Mouse (Mus musculus): ENCODE results near the gene Ache. TPM values are rescaled to one million over a fixed set of nuclear protein-coding genes. Genes with fewer than 3 reads are reported as not detected.

Ache gene
- polyA plus RNA-seq, 1 experiment from 2014 or later, result 56.7 TPM

GRCm38 (mm10) chr5:137339290-137339979, 52.1 kb downstream of the Ache start:
- H3K27ac ChIP-seq, result peak overlapping the region; percentile 91
- H3K27me3 ChIP-seq (ENCODE audit: control insufficient read depth, insufficient read depth, low read length), result no peaks in the 10 kb centered on the region
- no peaks in the 10 kb centered on the region for H3K9me3 ChIP-seq (ENCODE audit: control insufficient read depth, low read length)
- H3K9ac ChIP-seq, result peak overlapping the region; percentile 62
- H3K4me2 ChIP-seq (replicated peaks), result peak overlapping the region; percentile 87
- DNase-seq (ENCODE audit: low spot score) (peak; percentile 54), ATAC-seq (ENCODE audit: low FRiP score) (peak; percentile 49)
- H3K4me3 ChIP-seq (replicated peaks; ENCODE audit: low read length), result peak overlapping the region; percentile 40
- WGBS, result 6% methylated on average over 22 of the region's 22 CpGs
- peaks cover 18% of the 10 kb centered on the region for H3K4me1 ChIP-seq (replicated peaks; ENCODE audit: control insufficient read depth, insufficient read depth, low read length)
- H3K36me3 ChIP-seq (replicated peaks; ENCODE audit: control insufficient read depth, insufficient read depth), result no peaks in the 10 kb centered on the region

GRCm38 (mm10) chr5:137340222-137340621, 52.9 kb downstream of the Ache start:
- DNase-seq (ENCODE audit: low spot score), result no peak
- Histone ChIP-seq H3K36me3 (replicated peaks; ENCODE audit: control insufficient read depth, insufficient read depth) (no peaks in the 10 kb centered on the region), H3K4me2 (replicated peaks) (peak overlapping the region; percentile 87), H3K4me1 (replicated peaks; ENCODE audit: control insufficient read depth, insufficient read depth, low read length) (peaks cover 18% of the 10 kb centered on the region), H3K9me3 (ENCODE audit: control insufficient read depth, low read length) (no peaks in the 10 kb centered on the region), H3K9ac (peak overlapping the region; percentile 62), H3K27me3 (ENCODE audit: control insufficient read depth, insufficient read depth, low read length) (no peaks in the 10 kb centered on the region), H3K27ac (peak overlapping the region; percentile 91), H3K4me3 (replicated peaks; ENCODE audit: low read length) (no peak overlapping the region)
- no peak for ATAC-seq (ENCODE audit: low FRiP score)
- 76% methylated on average over 6 of the region's 6 CpGs for WGBS

- Histone ChIP-seq H3K4me2 (replicated peaks) (no peak overlapping the region), H3K4me1 (replicated peaks; ENCODE audit: control insufficient read depth, insufficient read depth, low read length) (peaks cover 18% of the 10 kb centered on the region), H3K36me3 (replicated peaks; ENCODE audit: control insufficient read depth, insufficient read depth) (no peaks in the 10 kb centered on the region), H3K4me3 (replicated peaks; ENCODE audit: low read length) (no peak overlapping the region), H3K27ac (no peak overlapping the region), H3K9me3 (ENCODE audit: control insufficient read depth, low read length) (no peaks in the 10 kb centered on the region), H3K9ac (no peak overlapping the region), H3K27me3 (ENCODE audit: control insufficient read depth, insufficient read depth, low read length) (no peaks in the 10 kb centered on the region)
- WGBS, result 83% methylated on average over 7 of the region's 7 CpGs
- no peak for ATAC-seq (ENCODE audit: low FRiP score)
- no peak for DNase-seq (ENCODE audit: low spot score)
Measured at GRCm38 (mm10) chr5:137342407-137343012, 55.2 kb downstream of the Ache start.

GRCm38 (mm10) chr5:137343412-137343811, 56.1 kb downstream of the Ache start:
- no peak overlapping the region for H3K9ac ChIP-seq
- H3K4me3 ChIP-seq (replicated peaks; ENCODE audit: low read length), result no peak overlapping the region
- no peaks in the 10 kb centered on the region for H3K27me3 ChIP-seq (ENCODE audit: control insufficient read depth, insufficient read depth, low read length)
- H3K4me1 ChIP-seq (replicated peaks; ENCODE audit: control insufficient read depth, insufficient read depth, low read length), result peaks cover 16% of the 10 kb centered on the region
- 97% methylated on average over 5 of the region's 5 CpGs for WGBS
- no peaks in the 10 kb centered on the region for H3K9me3 ChIP-seq (ENCODE audit: control insufficient read depth, low read length)
- no peak overlapping the region for H3K4me2 ChIP-seq (replicated peaks)
- H3K27ac ChIP-seq, result no peak overlapping the region
- DNase-seq (ENCODE audit: low spot score) (no peak), ATAC-seq (ENCODE audit: low FRiP score) (no peak)
- H3K36me3 ChIP-seq (replicated peaks; ENCODE audit: control insufficient read depth, insufficient read depth), result no peaks in the 10 kb centered on the region

DNA sequence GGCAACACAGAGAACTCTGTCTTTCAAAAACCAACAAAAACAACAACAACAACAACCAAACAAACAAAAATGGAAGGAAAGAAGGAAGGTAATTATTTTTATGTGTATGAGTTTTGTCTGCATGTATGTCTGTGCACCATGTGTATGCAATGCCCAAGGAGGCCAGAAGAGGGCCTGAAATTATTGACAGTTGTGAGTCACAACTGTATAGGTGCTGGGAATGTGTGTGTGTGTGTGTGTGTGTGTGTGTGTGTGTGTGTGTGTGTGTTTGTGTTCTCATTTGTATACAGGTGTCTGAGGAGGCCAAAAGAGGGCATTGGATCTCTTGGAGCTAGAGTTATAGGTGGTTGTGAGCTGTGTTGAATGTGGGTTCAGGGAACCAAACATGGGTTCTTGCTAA, 56.5 kb downstream of the Ache start:
- no peak for DNase-seq (ENCODE audit: low spot score)
- Histone ChIP-seq H3K4me1 (replicated peaks; ENCODE audit: control insufficient read depth, insufficient read depth, low read length) (peaks cover 18% of the 10 kb centered on the region), H3K27me3 (ENCODE audit: control insufficient read depth, insufficient read depth, low read length) (no peaks in the 10 kb centered on the region), H3K4me2 (replicated peaks) (no peak overlapping the region), H3K9ac (no peak overlapping the region), H3K4me3 (replicated peaks; ENCODE audit: low read length) (no peak overlapping the region), H3K36me3 (replicated peaks; ENCODE audit: control insufficient read depth, insufficient read depth) (no peaks in the 10 kb centered on the region), H3K9me3 (ENCODE audit: control insufficient read depth, low read length) (no peaks in the 10 kb centered on the region), H3K27ac (no peak overlapping the region)
- ATAC-seq (ENCODE audit: low FRiP score), result no peak

Small RNAs within 50 kb of the gene (microRNA-seq; reads per million reads assigned to microRNA genes)
- 0.65 reads per million for gene Mir7036
- gene Mir8116, result not detected

Other genes starting within 250 kb of the Ache start
- 192 and 201 TPM in 2 replicates for gene Ap1s1, start 241.4 kb upstream of the Ache start, polyA plus RNA-seq (2014; fragmentation: Nextera tagmentation; extraction: Ambion mirVana)
- gene Serpine1, start 215.3 kb upstream of the Ache start, polyA plus RNA-seq (2014; fragmentation: Nextera tagmentation; extraction: Ambion mirVana), result 0.25 TPM in 2 replicates
- gene Trim56, start 171.3 kb upstream of the Ache start, polyA plus RNA-seq (2014; fragmentation: Nextera tagmentation; extraction: Ambion mirVana), result 3.3 and 3.9 TPM in 2 replicates
- not detected in 2 replicates for gene Muc3, start 138.2 kb upstream of the Ache start, polyA plus RNA-seq (2014; fragmentation: Nextera tagmentation; extraction: Ambion mirVana)
- 0.09 and 0.43 TPM in 2 replicates for gene Muc3a, start 75.1 kb upstream of the Ache start, polyA plus RNA-seq (2014; fragmentation: Nextera tagmentation; extraction: Ambion mirVana)
- gene Ufsp1, start 7.1 kb downstream of the Ache start, polyA plus RNA-seq (2014; fragmentation: Nextera tagmentation; extraction: Ambion mirVana), result 22.3 and 22.6 TPM in 2 replicates
- gene Srrt, start 20.2 kb downstream of the Ache start, polyA plus RNA-seq (2014; fragmentation: Nextera tagmentation; extraction: Ambion mirVana), result 75.0 and 81.0 TPM in 2 replicates
- gene Trip6, start 26.9 kb downstream of the Ache start, polyA plus RNA-seq (2014; fragmentation: Nextera tagmentation; extraction: Ambion mirVana), result 11.1 and 12.2 TPM in 2 replicates
- 14.9 and 17.6 TPM in 2 replicates for gene Slc12a9, start 46.1 kb downstream of the Ache start, polyA plus RNA-seq (2014; fragmentation: Nextera tagmentation; extraction: Ambion mirVana)
- 8.7 and 9.0 TPM in 2 replicates for gene Ephb4, start 62.6 kb downstream of the Ache start, polyA plus RNA-seq (2014; fragmentation: Nextera tagmentation; extraction: Ambion mirVana)
- 0.14 and 0.17 TPM in 2 replicates for gene Zan, start 189.5 kb downstream of the Ache start, polyA plus RNA-seq (2014; fragmentation: Nextera tagmentation; extraction: Ambion mirVana)
- gene Pop7, start 215.0 kb downstream of the Ache start, polyA plus RNA-seq (2014; fragmentation: Nextera tagmentation; extraction: Ambion mirVana), result 78.4 and 87.3 TPM in 2 replicates
- gene Gigyf1, start 231.0 kb downstream of the Ache start, polyA plus RNA-seq (2014; fragmentation: Nextera tagmentation; extraction: Ambion mirVana), result 14.2 and 16.0 TPM in 2 replicates
- gene Epo, start 245.7 kb downstream of the Ache start, polyA plus RNA-seq (2014; fragmentation: Nextera tagmentation; extraction: Ambion mirVana), result not detected in 2 replicates
- 593 and 621 TPM in 2 replicates for gene Gnb2, start 246.0 kb downstream of the Ache start, polyA plus RNA-seq (2014; fragmentation: Nextera tagmentation; extraction: Ambion mirVana)